Mouse (Mus musculus): Measurements from ENCODE around the gene Tcf7l2. TPM values are rescaled to one million over a fixed set of nuclear protein-coding genes. Genes with fewer than 3 reads are reported as not detected.
A peak's percentile ranks its signal among the peaks of the same experiment; 100 is the strongest.

Tcf7l2 gene
- polyA plus RNA-seq, 1 experiment from 2014 or later: 60.6 TPM

GRCm38 (mm10) chr19:55902573-55903385, 161.2 kb downstream of the Tcf7l2 start:
- H3K4me2 ChIP-seq (ENCODE audit: low read depth): no peak overlapping the region
- no peak overlapping the region for H3K9ac ChIP-seq (ENCODE audit: low read length)
- WGBS: 41% methylated on average over 12 of the region's 12 CpGs
- no peaks in the 10 kb centered on the region for H3K9me3 ChIP-seq (ENCODE audit: control insufficient read depth, low read length)
- H3K4me3 ChIP-seq (ENCODE audit: low read depth, low read length): no peak overlapping the region
- ATAC-seq (ENCODE audit: insufficient read depth, low FRiP score, low TSS enrichment) (no peak), DNase-seq (ENCODE audit: low spot score) (no peak)
- H3K27me3 ChIP-seq (ENCODE audit: control insufficient read depth, insufficient read depth, low read length): no peaks in the 10 kb centered on the region
- H3K27ac ChIP-seq (ENCODE audit: low read depth, low read length): no peak overlapping the region
- peaks cover 16% of the 10 kb centered on the region for H3K4me1 ChIP-seq (ENCODE audit: control insufficient read depth, insufficient read depth, low read length)
- no peaks in the 10 kb centered on the region for H3K36me3 ChIP-seq (ENCODE audit: control insufficient read depth, insufficient read depth, low read length)

GRCm38 (mm10) chr19:55909039-55909438, 167.4 kb downstream of the Tcf7l2 start:
- DNase-seq (ENCODE audit: low spot score) (peak; percentile 40), ATAC-seq (ENCODE audit: insufficient read depth, low FRiP score, low TSS enrichment) (peak; percentile 68)
- H3K27ac ChIP-seq (ENCODE audit: low read depth, low read length): no peak overlapping the region
- H3K36me3 ChIP-seq (ENCODE audit: control insufficient read depth, insufficient read depth, low read length): no peaks in the 10 kb centered on the region
- H3K4me2 ChIP-seq (ENCODE audit: low read depth): no peak overlapping the region
- no peaks in the 10 kb centered on the region for H3K9me3 ChIP-seq (ENCODE audit: control insufficient read depth, low read length)
- 40% methylated on average over 7 of the region's 7 CpGs for WGBS
- H3K4me1 ChIP-seq (ENCODE audit: control insufficient read depth, insufficient read depth, low read length): peaks cover 9% of the 10 kb centered on the region
- no peak overlapping the region for H3K4me3 ChIP-seq (ENCODE audit: low read depth, low read length)
- no peaks in the 10 kb centered on the region for H3K27me3 ChIP-seq (ENCODE audit: control insufficient read depth, insufficient read depth, low read length)
- H3K9ac ChIP-seq (ENCODE audit: low read length): no peak overlapping the region

- DNase-seq (ENCODE audit: low spot score): no peak
- 83% methylated on average over 8 of the region's 8 CpGs for WGBS
- Histone ChIP-seq H3K9me3 (ENCODE audit: control insufficient read depth, low read length) (no peaks in the 10 kb centered on the region), H3K4me2 (ENCODE audit: low read depth) (no peak overlapping the region), H3K27ac (ENCODE audit: low read depth, low read length) (no peak overlapping the region), H3K27me3 (ENCODE audit: control insufficient read depth, insufficient read depth, low read length) (no peaks in the 10 kb centered on the region), H3K36me3 (ENCODE audit: control insufficient read depth, insufficient read depth, low read length) (no peaks in the 10 kb centered on the region), H3K4me3 (ENCODE audit: low read depth, low read length) (no peak overlapping the region), H3K9ac (ENCODE audit: low read length) (no peak overlapping the region), H3K4me1 (ENCODE audit: control insufficient read depth, insufficient read depth, low read length) (peaks cover 7% of the 10 kb centered on the region)
- no peak for ATAC-seq (ENCODE audit: insufficient read depth, low FRiP score, low TSS enrichment)
These were observed 170.3 kb downstream of the Tcf7l2 start for GRCm38 (mm10) chr19:55911941-55912340.

GRCm38 (mm10) chr19:55912813-55913212, 171.2 kb downstream of the Tcf7l2 start:
- Histone ChIP-seq H3K27me3 (ENCODE audit: control insufficient read depth, insufficient read depth, low read length) (no peaks in the 10 kb centered on the region), H3K4me1 (ENCODE audit: control insufficient read depth, insufficient read depth, low read length) (peaks cover 3% of the 10 kb centered on the region; the same call in 1 of the 2 replicates), H3K9ac (ENCODE audit: low read length) (no peak overlapping the region), H3K27ac (ENCODE audit: low read depth, low read length) (no peak overlapping the region), H3K36me3 (ENCODE audit: control insufficient read depth, insufficient read depth, low read length) (no peaks in the 10 kb centered on the region), H3K4me3 (ENCODE audit: low read depth, low read length) (no peak overlapping the region), H3K4me2 (ENCODE audit: low read depth) (no peak overlapping the region), H3K9me3 (ENCODE audit: control insufficient read depth, low read length) (no peaks in the 10 kb centered on the region)
- WGBS: 93% methylated on average over 8 of the region's 8 CpGs
- ATAC-seq (ENCODE audit: insufficient read depth, low FRiP score, low TSS enrichment): no peak
- no peak for DNase-seq (ENCODE audit: low spot score)

- H3K27ac ChIP-seq (ENCODE audit: low read depth, low read length): no peak overlapping the region
- H3K9me3 ChIP-seq (ENCODE audit: control insufficient read depth, low read length): no peaks in the 10 kb centered on the region
- H3K9ac ChIP-seq (ENCODE audit: low read length): no peak overlapping the region
- ATAC-seq (ENCODE audit: insufficient read depth, low FRiP score, low TSS enrichment) (no peak), DNase-seq (ENCODE audit: low spot score) (no peak)
- H3K36me3 ChIP-seq (ENCODE audit: control insufficient read depth, insufficient read depth, low read length): no peaks in the 10 kb centered on the region
- H3K27me3 ChIP-seq (ENCODE audit: control insufficient read depth, insufficient read depth, low read length): no peaks in the 10 kb centered on the region
- H3K4me2 ChIP-seq (ENCODE audit: low read depth): no peak overlapping the region
- WGBS: 85% methylated on average over 10 of the region's 10 CpGs
- no peak overlapping the region for H3K4me3 ChIP-seq (ENCODE audit: low read depth, low read length)
- H3K4me1 ChIP-seq (ENCODE audit: control insufficient read depth, insufficient read depth, low read length): peaks cover 3% of the 10 kb centered on the region; the same call in 1 of the 2 replicates
These were observed 172.0 kb downstream of the Tcf7l2 start for GRCm38 (mm10) chr19:55913585-55913984.

- no peaks in the 10 kb centered on the region for H3K9me3 ChIP-seq (ENCODE audit: control insufficient read depth, low read length)
- H3K36me3 ChIP-seq (ENCODE audit: control insufficient read depth, insufficient read depth, low read length): no peaks in the 10 kb centered on the region; the same call in 1 of the 2 replicates
- DNase-seq (ENCODE audit: low spot score) (no peak), ATAC-seq (ENCODE audit: insufficient read depth, low FRiP score, low TSS enrichment) (no peak)
- peaks cover under 1% of the 10 kb centered on the region; the same call in 1 of the 2 replicates for H3K4me1 ChIP-seq (ENCODE audit: control insufficient read depth, insufficient read depth, low read length)
- H3K4me3 ChIP-seq (ENCODE audit: low read depth, low read length): no peak overlapping the region
- H3K27me3 ChIP-seq (ENCODE audit: control insufficient read depth, insufficient read depth, low read length): no peaks in the 10 kb centered on the region
- 74% methylated on average over 20 of the region's 20 CpGs for WGBS
- no peak overlapping the region for H3K9ac ChIP-seq (ENCODE audit: low read length)
- no peak overlapping the region for H3K4me2 ChIP-seq (ENCODE audit: low read depth)
- H3K27ac ChIP-seq (ENCODE audit: low read depth, low read length): no peak overlapping the region
These were observed 173.1 kb downstream of the Tcf7l2 start for GRCm38 (mm10) chr19:55914614-55915211.

GRCm38 (mm10) chr19:55915506-55915905, 173.9 kb downstream of the Tcf7l2 start:
- no peak overlapping the region for H3K4me3 ChIP-seq (ENCODE audit: low read depth, low read length)
- no peak overlapping the region for H3K27ac ChIP-seq (ENCODE audit: low read depth, low read length)
- H3K9me3 ChIP-seq (ENCODE audit: control insufficient read depth, low read length): no peaks in the 10 kb centered on the region
- no peak overlapping the region for H3K4me2 ChIP-seq (ENCODE audit: low read depth)
- DNase-seq (ENCODE audit: low spot score): no peak
- no peak for ATAC-seq (ENCODE audit: insufficient read depth, low FRiP score, low TSS enrichment)
- no peak overlapping the region for H3K9ac ChIP-seq (ENCODE audit: low read length)
- H3K36me3 ChIP-seq (ENCODE audit: control insufficient read depth, insufficient read depth, low read length): no peaks in the 10 kb centered on the region; the same call in 1 of the 2 replicates
- no peaks in the 10 kb centered on the region for H3K27me3 ChIP-seq (ENCODE audit: control insufficient read depth, insufficient read depth, low read length)
- H3K4me1 ChIP-seq (ENCODE audit: control insufficient read depth, insufficient read depth, low read length): no peaks in the 10 kb centered on the region
- WGBS: 83% methylated on average over 7 of the region's 7 CpGs

GRCm38 (mm10) chr19:55916211-55916610, 174.6 kb downstream of the Tcf7l2 start:
- no peaks in the 10 kb centered on the region for H3K4me1 ChIP-seq (ENCODE audit: control insufficient read depth, insufficient read depth, low read length)
- H3K4me2 ChIP-seq (ENCODE audit: low read depth): no peak overlapping the region
- no peaks in the 10 kb centered on the region; the same call in 1 of the 2 replicates for H3K36me3 ChIP-seq (ENCODE audit: control insufficient read depth, insufficient read depth, low read length)
- H3K9me3 ChIP-seq (ENCODE audit: control insufficient read depth, low read length): no peaks in the 10 kb centered on the region
- ATAC-seq (ENCODE audit: insufficient read depth, low FRiP score, low TSS enrichment) (no peak), DNase-seq (ENCODE audit: low spot score) (no peak)
- 96% methylated on average over 3 of the region's 3 CpGs for WGBS
- no peak overlapping the region for H3K27ac ChIP-seq (ENCODE audit: low read depth, low read length)
- no peaks in the 10 kb centered on the region for H3K27me3 ChIP-seq (ENCODE audit: control insufficient read depth, insufficient read depth, low read length)
- no peak overlapping the region for H3K4me3 ChIP-seq (ENCODE audit: low read depth, low read length)
- H3K9ac ChIP-seq (ENCODE audit: low read length): no peak overlapping the region

Data from neural tube, embryonic 11.5 days (tissue).